ENCODE assay signal across 8 mouse cellular contexts in genomic region chr3:126597596-126598328, GRCm38 (mm10). TPM values are rescaled to one million over a fixed set of nuclear protein-coding genes. Genes with fewer than 3 reads are reported as not detected.
DNase-seq lines count a peak whose midpoint lies in the region; ATAC-seq and TF ChIP-seq lines count a peak whose summit lies in the region.

No protein-coding gene starts in this region.

- peaks cover 2% of the 10 kb centered on the region; the same call in 1 of the 2 replicates for H3K4me1 ChIP-seq in embryonic facial prominence, embryonic 13.5 days
- H3K4me1 ChIP-seq in hindbrain, embryonic 16.5 days (ENCODE audit: control insufficient read depth, insufficient read depth, low read depth, low read length): peaks cover 4% of the 10 kb centered on the region; the same call in 1 of the 2 replicates
- peaks cover 10% of the 10 kb centered on the region; the same call in 1 of the 2 replicates for H3K4me1 ChIP-seq in liver, embryonic 12.5 days
- peaks cover 3% of the 10 kb centered on the region; the same call in 1 of the 2 replicates for H3K4me1 ChIP-seq in neural tube, embryonic 14.5 days (ENCODE audit: control insufficient read depth, insufficient read depth, low read length)

- under 1% methylated on average over 29 of the region's 29 CpGs for WGBS in embryonic facial prominence, embryonic 13.5 days
- under 1% methylated on average over 29 of the region's 29 CpGs for WGBS in hindbrain, embryonic 16.5 days
- under 1% methylated on average over 29 of the region's 29 CpGs for WGBS in liver, embryonic 12.5 days (ENCODE audit: insufficient replicate concordance)
- under 1% methylated on average over 29 of the region's 29 CpGs for WGBS in neural tube, embryonic 14.5 days

- H3K27me3 ChIP-seq in embryonic facial prominence, embryonic 13.5 days: no peaks in the 10 kb centered on the region
- no peaks in the 10 kb centered on the region for H3K27me3 ChIP-seq in hindbrain, embryonic 16.5 days (replicated peaks; ENCODE audit: control insufficient read depth, insufficient read depth, low read length)
- H3K27me3 ChIP-seq in liver, embryonic 12.5 days (replicated peaks): peaks cover 22% of the 10 kb centered on the region
- H3K27me3 ChIP-seq in neural tube, embryonic 14.5 days (ENCODE audit: control insufficient read depth, insufficient read depth, low read length): no peaks in the 10 kb centered on the region

- intact Hi-C loops in left cerebral cortex, adult 2 months (cut with DNase I): loop anchor here (1.0 to 10.0 kb wide), 8 partner anchors 60 to 807 kb away; no protein-coding TSS in a partner anchor

- peak overlapping the region; percentile 92 for H3K27ac ChIP-seq in left cerebral cortex, adult 2 months
- peak overlapping the region; percentile 98; the same call in 1 of the 2 replicates for H3K27ac ChIP-seq in embryonic facial prominence, embryonic 13.5 days
- peak overlapping the region; percentile 99 for H3K27ac ChIP-seq in hindbrain, embryonic 16.5 days (ENCODE audit: low read depth, low read length)
- peak overlapping the region; percentile 76; the same call in 1 of the 2 replicates for H3K27ac ChIP-seq in liver, embryonic 12.5 days
- peak overlapping the region; percentile 95 for H3K27ac ChIP-seq in neural tube, embryonic 14.5 days (ENCODE audit: low read depth, low read length)

- peaks cover 4% of the 10 kb centered on the region; the same call in 1 of the 2 replicates for H3K9me3 ChIP-seq in embryonic facial prominence, embryonic 13.5 days
- no peaks in the 10 kb centered on the region for H3K9me3 ChIP-seq in hindbrain, embryonic 16.5 days (ENCODE audit: control insufficient read depth, low read length)
- no peaks in the 10 kb centered on the region for H3K9me3 ChIP-seq in liver, embryonic 12.5 days (replicated peaks)
- H3K9me3 ChIP-seq in neural tube, embryonic 14.5 days (ENCODE audit: control insufficient read depth, low read length): no peaks in the 10 kb centered on the region

- DNase-seq in left cerebral cortex, adult 2 months (ENCODE audit: extremely low spot score in 1 of 2, low spot score in 2 of 2): peak in 1 of 2 experiments; percentile 22
- no peak for DNase-seq in left cerebral cortex, adult 11 months (ENCODE audit: low spot score)
- peak; percentile 60 for DNase-seq in NIH3T3 (ENCODE audit: low read depth)

- TF ChIP-seq CTCF in left cerebral cortex, adult 2 months (IDR thresholded peaks at IDR 0.05): no peak

- no peak for ATAC-seq in embryonic facial prominence, embryonic 13.5 days (ENCODE audit: insufficient number of reproducible peaks, insufficient read depth, low FRiP score, low TSS enrichment, low read depth)
- peak; percentile 0; the same call in 1 of the 2 replicates for ATAC-seq in hindbrain, embryonic 16.5 days
- ATAC-seq in liver, embryonic 12.5 days: no peak
- no peak; the same call in 1 of the 2 replicates for ATAC-seq in neural tube, embryonic 14.5 days (ENCODE audit: low read depth)
- ATAC-seq in monocyte, adult 5-6 weeks (replicated peaks; ENCODE audit: insufficient number of reproducible peaks, low FRiP score, low TSS enrichment, poor library complexity, severe bottlenecking): no peak

- peak overlapping the region; percentile 89 for H3K9ac ChIP-seq in embryonic facial prominence, embryonic 13.5 days
- H3K9ac ChIP-seq in hindbrain, embryonic 16.5 days (ENCODE audit: low read depth, low read length): peak overlapping the region; percentile 93
- H3K9ac ChIP-seq in liver, embryonic 12.5 days: peak overlapping the region; percentile 71
- peak overlapping the region; percentile 82 for H3K9ac ChIP-seq in neural tube, embryonic 14.5 days (replicated peaks; ENCODE audit: low read depth, low read length)

- H3K4me2 ChIP-seq in embryonic facial prominence, embryonic 13.5 days: peak overlapping the region; percentile 89
- H3K4me2 ChIP-seq in hindbrain, embryonic 16.5 days (ENCODE audit: low read length): peak overlapping the region; percentile 96
- peak overlapping the region; percentile 91 for H3K4me2 ChIP-seq in liver, embryonic 12.5 days
- peak overlapping the region; percentile 79 for H3K4me2 ChIP-seq in neural tube, embryonic 14.5 days (ENCODE audit: low read depth, low read length)

- H3K4me3 ChIP-seq in left cerebral cortex, adult 2 months: peak overlapping the region; percentile 73
- peak overlapping the region; percentile 88 for H3K4me3 ChIP-seq in embryonic facial prominence, embryonic 13.5 days
- H3K4me3 ChIP-seq in hindbrain, embryonic 16.5 days (ENCODE audit: low read length): peak overlapping the region; percentile 80
- peak overlapping the region; percentile 65 for H3K4me3 ChIP-seq in liver, embryonic 12.5 days
- peak overlapping the region; percentile 69 for H3K4me3 ChIP-seq in neural tube, embryonic 14.5 days (ENCODE audit: low read depth, low read length)

- peaks cover 3% of the 10 kb centered on the region; the same call in 1 of the 2 replicates for H3K36me3 ChIP-seq in embryonic facial prominence, embryonic 13.5 days
- H3K36me3 ChIP-seq in hindbrain, embryonic 16.5 days (ENCODE audit: control insufficient read depth, insufficient read depth, low read length): no peaks in the 10 kb centered on the region
- no peaks in the 10 kb centered on the region for H3K36me3 ChIP-seq in liver, embryonic 12.5 days
- no peaks in the 10 kb centered on the region for H3K36me3 ChIP-seq in neural tube, embryonic 14.5 days (ENCODE audit: control insufficient read depth, insufficient read depth, low read length)

RNA-seq across cellular contexts. Expression of gene Camk2d, which starts 1.7 kb away (rescaled TPM):
- total RNA-seq in left cerebral cortex, adult 2 months (2021): 100 to 1,000 TPM; 176 to 181 TPM
- polyA plus RNA-seq in embryonic facial prominence, embryonic 13.5 days (2015; fragmentation: Nextera tagmentation; extraction: Ambion mirVana): 20.6 and 24.3 TPM in 2 replicates
- polyA plus RNA-seq in hindbrain, embryonic 16.5 days (2015; fragmentation: Nextera tagmentation; extraction: Ambion mirVana): 81.6 and 88.9 TPM in 2 replicates
- 6.3 and 7.1 TPM in 2 replicates for polyA plus RNA-seq in liver, embryonic 12.5 days (2016; fragmentation: Nextera tagmentation; extraction: Ambion mirVana)
- polyA plus RNA-seq in neural tube, embryonic 14.5 days (2014; fragmentation: Nextera tagmentation; extraction: Ambion mirVana): 165 and 215 TPM in 2 replicates
- total RNA-seq in monocyte, adult 5-6 weeks (2017): 170 to 200 TPM (median 170 TPM) in 3 replicates
